Mouse (Mus musculus): Measurements from ENCODE around the gene Tas1r2.
A peak's percentile ranks its signal among the peaks of the same experiment; 100 is the strongest.

The Tas1r2 gene

GRCm38 (mm10) chr4:139653238-139653637, at the start of gene Tas1r2:
Gene Tas1r2 (plus strand): TSS chr4:139653538.
- DNase-seq (ENCODE audit: low read depth): no peak

GRCm38 (mm10) chr4:139605216-139605615, 48.1 kb upstream of the Tas1r2 start:
- no peak for DNase-seq (ENCODE audit: low read depth)

GRCm38 (mm10) chr4:139606732-139607131, 46.6 kb upstream of the Tas1r2 start:
- DNase-seq (ENCODE audit: low read depth): no peak

- DNase-seq (ENCODE audit: low read depth): no peak
These were observed 44.4 kb upstream of the Tas1r2 start for GRCm38 (mm10) chr4:139608975-139609374.

GRCm38 (mm10) chr4:139610954-139611353, 42.4 kb upstream of the Tas1r2 start:
- DNase-seq (ENCODE audit: low read depth): no peak

- peak; percentile 89 for DNase-seq (ENCODE audit: low read depth)
These were observed 41.8 kb upstream of the Tas1r2 start for GRCm38 (mm10) chr4:139611542-139611953.

GRCm38 (mm10) chr4:139614524-139615260, 38.6 kb upstream of the Tas1r2 start:
- DNase-seq (ENCODE audit: low read depth): no peak

GRCm38 (mm10) chr4:139616276-139617000, 36.9 kb upstream of the Tas1r2 start:
- peak; percentile 80 for DNase-seq (ENCODE audit: low read depth)

- DNase-seq (ENCODE audit: low read depth): no peak
These were observed 36.4 kb upstream of the Tas1r2 start for GRCm38 (mm10) chr4:139617001-139617364.

- DNase-seq (ENCODE audit: low read depth): no peak
These were observed 33.6 kb upstream of the Tas1r2 start for GRCm38 (mm10) chr4:139619765-139620164.

- DNase-seq (ENCODE audit: low read depth): peak; percentile 96
These were observed 30.7 kb upstream of the Tas1r2 start, which contains the start of gene Aldh4a1 for GRCm38 (mm10) chr4:139622373-139623282. Gene Aldh4a1 (plus strand): TSS chr4:139622866.

- DNase-seq (ENCODE audit: low read depth): no peak
These were observed 29.8 kb upstream of the Tas1r2 start for GRCm38 (mm10) chr4:139623434-139624115.

- DNase-seq (ENCODE audit: low read depth): no peak
These were observed 29.2 kb upstream of the Tas1r2 start for GRCm38 (mm10) chr4:139624116-139624489.

- DNase-seq (ENCODE audit: low read depth): no peak
These were observed 28.6 kb upstream of the Tas1r2 start for GRCm38 (mm10) chr4:139624706-139625105.

GRCm38 (mm10) chr4:139627361-139627760, 26.0 kb upstream of the Tas1r2 start:
- DNase-seq (ENCODE audit: low read depth): no peak

GRCm38 (mm10) chr4:139630171-139630570, 23.2 kb upstream of the Tas1r2 start:
- DNase-seq (ENCODE audit: low read depth): no peak

- no peak for DNase-seq (ENCODE audit: low read depth)
These were observed 22.2 kb upstream of the Tas1r2 start for GRCm38 (mm10) chr4:139631141-139631540.

GRCm38 (mm10) chr4:139631569-139632253, 21.6 kb upstream of the Tas1r2 start:
- no peak for DNase-seq (ENCODE audit: low read depth)

GRCm38 (mm10) chr4:139632254-139632580, 21.1 kb upstream of the Tas1r2 start:
- no peak for DNase-seq (ENCODE audit: low read depth)

- peak; percentile 82 for DNase-seq (ENCODE audit: low read depth)
These were observed 17.0 kb upstream of the Tas1r2 start for GRCm38 (mm10) chr4:139636373-139636772.

GRCm38 (mm10) chr4:139637847-139638246, 15.5 kb upstream of the Tas1r2 start:
- no peak for DNase-seq (ENCODE audit: low read depth)
